Mouse (Mus musculus) Muller cell, postnatal 12 days (primary cell): ENCODE results near the gene Mcrs1.
"Not testable (repeated sequence)": the region's sequence is repeated elsewhere in the genome, so short reads cannot be mapped to it uniquely, and the experiment has no call there.

Experiments used
- DNase-seq: peaks from one replicate; pipeline ENCODE4 v3.0.0-alpha.2; 2015; ENCODE audit errors: inconsistent ontology term

The Mcrs1 gene

DNA sequence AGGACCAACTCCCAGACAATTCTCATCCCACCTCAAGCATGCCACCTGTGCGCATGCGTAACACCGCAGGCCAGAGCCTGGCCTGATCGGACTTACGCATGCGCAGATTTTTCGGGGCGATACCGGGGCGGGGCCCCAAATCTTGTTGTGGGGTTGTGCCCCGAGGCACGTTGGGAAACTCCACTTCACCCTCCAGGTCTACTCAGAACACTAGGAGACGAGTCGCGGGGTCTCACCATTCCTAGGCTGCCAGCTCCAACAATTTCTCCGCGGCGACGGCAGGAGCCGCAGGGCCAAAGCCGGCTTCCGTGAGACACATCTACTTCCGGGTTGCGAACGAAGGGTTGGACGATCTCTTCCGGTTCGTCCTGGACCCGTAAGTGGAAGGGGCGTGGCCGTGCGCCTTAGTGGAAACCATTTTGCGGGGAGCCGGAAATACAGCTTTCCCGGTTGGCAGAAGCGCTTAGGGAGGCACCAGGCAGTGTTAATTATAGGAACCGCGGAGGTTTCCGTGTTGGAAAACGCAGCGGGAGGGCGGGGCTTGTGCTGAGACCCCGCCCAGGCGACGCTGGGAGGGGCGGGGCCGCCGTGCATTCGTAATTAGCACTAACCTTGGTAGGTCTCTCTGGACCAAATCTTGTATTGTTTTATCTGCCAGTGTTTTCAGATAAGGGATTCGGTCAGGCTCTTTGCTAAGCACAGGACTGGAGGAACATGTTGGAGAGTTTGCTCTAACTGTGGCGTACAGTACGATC is at the start of gene Mcrs1:
TSS of gene Mcrs1 (minus strand) at position 336 of the 755 bp plus-strand sequence.
- DNase-seq = peak; percentile 98

- DNase-seq = no peak
These were observed 44.5 kb upstream of the Mcrs1 start for GRCm38 (mm10) chr15:99296213-99296612.

- peak; percentile 41 for DNase-seq
These were observed 43.8 kb upstream of the Mcrs1 start, which contains the start of gene Fam186b for GRCm38 (mm10) chr15:99295484-99295981. TSS of gene Fam186b (minus strand) at chr15:99295888.

DNA sequence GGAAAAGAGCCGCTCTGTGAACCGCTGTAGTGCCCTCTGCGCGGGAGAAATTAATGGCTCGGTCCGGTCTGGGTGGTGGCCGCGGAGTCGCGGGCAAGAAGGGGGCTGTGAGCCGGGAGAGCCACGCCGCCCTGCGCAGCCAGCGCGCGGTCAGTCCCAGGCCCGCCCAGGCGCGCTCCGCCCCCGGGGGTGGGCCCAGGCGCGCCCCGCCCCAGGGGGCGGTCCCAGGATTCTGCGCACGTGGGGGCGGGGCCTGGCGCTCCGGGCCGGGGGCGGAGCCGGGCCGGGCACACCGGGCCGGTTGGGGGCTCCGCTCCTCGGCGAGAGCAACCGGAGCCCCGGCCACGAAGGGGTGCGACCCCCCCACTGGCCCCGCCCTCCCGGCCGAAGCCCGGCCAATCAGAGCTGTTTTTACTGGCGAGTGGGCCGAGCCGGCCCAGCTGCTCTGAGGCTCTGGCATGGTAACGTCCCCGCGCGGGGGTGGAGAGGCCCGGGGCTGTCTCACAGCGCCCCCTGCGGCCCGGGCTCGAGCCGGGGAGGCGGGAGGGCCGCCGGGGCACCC is 43.1 kb upstream of the Mcrs1 start, which contains the start of gene Prpf40b:
TSS of gene Prpf40b (plus strand) at position 275 of the 562 bp plus-strand sequence.
- DNase-seq = peak; percentile 97

GRCm38 (mm10) chr15:99294287-99294686 is 42.5 kb upstream of the Mcrs1 start:
- peak; percentile 9 for DNase-seq

DNA sequence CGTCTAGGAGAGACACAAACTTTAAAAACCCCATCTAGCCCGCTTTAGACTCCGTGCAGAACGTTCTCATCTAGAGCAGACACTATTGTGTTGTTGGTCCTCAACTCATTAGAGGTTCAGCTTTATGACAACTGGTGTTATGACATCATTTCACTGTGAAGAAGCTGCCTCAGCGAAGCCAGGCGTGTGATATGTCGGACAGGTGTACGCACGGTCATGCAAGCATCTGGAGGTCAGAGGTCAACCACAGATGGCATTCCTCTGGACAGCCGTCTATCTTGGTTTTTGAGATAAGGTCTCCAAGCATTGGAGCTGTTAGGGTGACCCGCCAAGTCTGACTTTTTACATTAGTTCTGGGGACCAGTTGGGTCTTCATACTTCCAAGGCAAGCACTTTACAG is 38.8 kb upstream of the Mcrs1 start:
- no peak for DNase-seq

GRCm38 (mm10) chr15:99285189-99285535 is 33.4 kb upstream of the Mcrs1 start:
- DNase-seq = no peak

- DNase-seq = peak; percentile 34
These were observed 32.9 kb upstream of the Mcrs1 start for GRCm38 (mm10) chr15:99284527-99285188.

- DNase-seq = no peak
These were observed 31.7 kb upstream of the Mcrs1 start for GRCm38 (mm10) chr15:99283456-99283855.

- DNase-seq = no peak
These were observed 26.5 kb upstream of the Mcrs1 start for GRCm38 (mm10) chr15:99278271-99278670.

GRCm38 (mm10) chr15:99276095-99276494 is 24.3 kb upstream of the Mcrs1 start:
- no peak for DNase-seq

GRCm38 (mm10) chr15:99265679-99266078 is 13.9 kb upstream of the Mcrs1 start:
- peak; percentile 64 for DNase-seq

- DNase-seq = peak; percentile 76
These were observed 12.6 kb upstream of the Mcrs1 start for GRCm38 (mm10) chr15:99264363-99264762.

GRCm38 (mm10) chr15:99262702-99263101 is 10.9 kb upstream of the Mcrs1 start:
- DNase-seq = no peak

GRCm38 (mm10) chr15:99259730-99260252 is 8.0 kb upstream of the Mcrs1 start:
- DNase-seq = peak; percentile 96

DNA sequence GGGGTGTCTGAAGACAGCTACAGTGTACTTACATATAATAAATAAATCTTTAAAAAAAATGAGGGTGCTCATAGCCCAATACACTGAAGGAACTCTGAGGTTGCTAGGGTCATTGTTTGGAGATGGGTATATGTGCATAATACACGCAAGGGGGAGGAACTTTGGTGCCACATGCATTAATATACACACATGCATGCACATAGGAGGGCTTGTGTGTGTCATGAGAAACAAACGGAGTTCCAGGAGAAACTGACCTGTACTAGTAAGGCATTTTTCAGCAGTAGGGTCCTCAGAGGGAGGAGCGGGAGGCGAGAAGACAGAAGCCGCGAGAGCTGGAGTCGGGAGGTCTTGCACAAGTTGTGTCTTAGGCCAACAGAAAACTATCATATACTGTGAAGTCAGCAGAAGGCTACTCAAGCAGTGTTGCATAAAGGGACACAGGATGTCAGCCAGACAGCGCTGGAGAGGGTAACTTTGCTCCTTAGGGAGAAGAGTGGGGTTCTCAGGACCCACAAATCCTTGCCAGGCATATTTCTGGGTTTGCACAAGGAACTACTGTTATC is 7.5 kb upstream of the Mcrs1 start:
- DNase-seq = no peak

- DNase-seq = peak; percentile 28
These were observed 3.5 kb upstream of the Mcrs1 start for GRCm38 (mm10) chr15:99255241-99255749.

GRCm38 (mm10) chr15:99254477-99255005 is 2.8 kb upstream of the Mcrs1 start:
- DNase-seq = no peak

DNA sequence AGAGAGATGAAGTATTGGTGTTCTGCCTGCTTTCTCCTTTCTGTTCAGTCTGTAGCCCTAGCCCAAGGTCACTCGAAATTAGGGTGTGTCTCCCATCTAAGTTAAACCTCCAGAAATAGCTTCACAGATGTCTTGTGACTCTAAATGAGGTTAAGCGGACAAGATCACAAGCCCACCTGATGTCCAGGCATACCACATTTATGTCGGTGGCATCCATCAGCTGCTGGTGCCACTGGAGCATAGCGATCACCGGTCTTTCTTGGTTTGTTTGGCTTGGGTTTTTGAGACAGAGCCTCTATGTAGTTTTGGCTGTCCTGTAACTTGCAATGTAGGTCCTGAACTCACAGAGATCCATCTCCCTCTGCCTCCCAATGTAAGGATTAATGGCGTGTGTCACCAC is 2.0 kb upstream of the Mcrs1 start:
- no peak for DNase-seq

DNA sequence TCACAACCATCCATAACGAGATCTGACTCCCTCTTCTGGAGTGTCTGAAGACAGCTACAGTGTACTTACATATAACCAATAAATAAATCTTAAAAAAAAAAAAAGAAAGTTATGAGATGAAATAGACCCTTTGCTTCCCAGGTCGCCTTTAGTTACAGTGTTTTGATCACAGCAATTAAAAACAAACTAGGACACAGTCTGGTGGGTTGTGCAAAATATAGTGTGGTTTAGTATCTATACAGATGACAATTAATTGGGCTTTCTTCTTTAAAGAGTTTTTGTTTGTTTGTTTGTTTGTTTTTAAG is 1.4 kb upstream of the Mcrs1 start:
- not testable (repeated sequence) for DNase-seq

- DNase-seq = no peak
These were observed 817 bp upstream of the Mcrs1 start for GRCm38 (mm10) chr15:99252381-99253174.
